Mouse (Mus musculus) myocyte (in vitro differentiated cells): ENCODE data around the gene Igsf3. TPM values are rescaled to one million over a fixed set of nuclear protein-coding genes. Genes with fewer than 3 reads are reported as not detected.
A peak's percentile ranks its signal among the peaks of the same experiment; 100 is the strongest.

Source experiments
- H3K27me3 ChIP-seq: one replicate; pipeline ENCODE4 v1.6.1; 2011; ENCODE audit not compliant: control insufficient read depth, insufficient read depth, insufficient read length
- H3K36me3 ChIP-seq: one replicate; pipeline ENCODE4 v1.6.1; 2011; ENCODE audit not compliant: control insufficient read depth, insufficient read depth
- H3K4me2 ChIP-seq: one replicate; pipeline ENCODE4 v1.6.1; 2011; ENCODE audit warnings: low read depth, control low read depth
- H3K4me3 ChIP-seq: one replicate; pipeline ENCODE4 v1.5.1; 2011; ENCODE audit warnings: mild to moderate bottlenecking, control low read depth, moderate library complexity
- H3K79me2 ChIP-seq: one replicate; pipeline ENCODE4 v1.6.1; 2011; ENCODE audit not compliant: control insufficient read depth, insufficient read depth
- H3ac ChIP-seq: one replicate; pipeline ENCODE4 v1.6.1; 2011; ENCODE audit not compliant: control insufficient read depth, insufficient read length
- CEBPB ChIP-seq: IDR thresholded peaks from 2 replicates; pipeline ENCODE4 v1.6.1; 2011; ENCODE audit warnings: mild to moderate bottlenecking, moderate library complexity; ENCODE audit not compliant: poor library complexity, insufficient read depth, severe bottlenecking
- E2F4 ChIP-seq: IDR thresholded peaks from one replicate; pipeline ENCODE4 v1.6.1; 2011; ENCODE audit warnings: mild to moderate bottlenecking, control low read depth, moderate library complexity; ENCODE audit not compliant: insufficient read depth
- MAX ChIP-seq: IDR thresholded peaks from one replicate; pipeline ENCODE4 v1.6.1; 2011; ENCODE audit warnings: low read depth, mild to moderate bottlenecking, control low read depth
- MYOD1 ChIP-seq, 3 experiments: IDR thresholded peaks; one replicate each; pipeline ENCODE4 v1.6.1; 2011; ENCODE audit warnings: control low read depth in 2 of 3, low read depth in 2 of 3, mild to moderate bottlenecking in 2 of 3, moderate library complexity in 1 of 3; ENCODE audit not compliant: insufficient read length in 2 of 3, control insufficient read depth in 1 of 3
- MYOG ChIP-seq, 3 experiments: IDR thresholded peaks; one replicate each; pipeline ENCODE4 v1.6.1; 2011; ENCODE audit warnings: control low read depth in 2 of 3, low read depth in 2 of 3, mild to moderate bottlenecking in 2 of 3; ENCODE audit not compliant: insufficient read length in 2 of 3, control insufficient read depth in 1 of 3, insufficient read depth in 1 of 3
- POLR2A ChIP-seq: IDR thresholded peaks from one replicate; pipeline ENCODE4 v1.6.1; 2011; ENCODE audit warnings: low read depth, mild to moderate bottlenecking, control low read depth, moderate library complexity; ENCODE audit not compliant: insufficient read length
- POLR2AphosphoS2 ChIP-seq: IDR thresholded peaks from one replicate; pipeline ENCODE4 v1.6.1; 2011; ENCODE audit warnings: low read depth, control low read depth; ENCODE audit not compliant: insufficient read length
- REST ChIP-seq: IDR thresholded peaks from one replicate; pipeline ENCODE4 v1.6.1; 2011; ENCODE audit warnings: mild to moderate bottlenecking, control low read depth, moderate library complexity; ENCODE audit not compliant: insufficient read depth, insufficient read length
- SRF ChIP-seq: IDR thresholded peaks from one replicate; pipeline ENCODE4 v1.6.1; 2011; ENCODE audit warnings: low read depth; ENCODE audit not compliant: control insufficient read depth, insufficient read length
- TCF12 ChIP-seq: IDR thresholded peaks from one replicate; pipeline ENCODE4 v1.6.1; 2011; ENCODE audit warnings: mild to moderate bottlenecking, control low read depth; ENCODE audit not compliant: poor library complexity, insufficient read depth, severe bottlenecking
- TCF3 ChIP-seq: IDR thresholded peaks from one replicate; pipeline ENCODE4 v1.6.1; 2011; ENCODE audit warnings: low read depth, control low read depth; ENCODE audit not compliant: insufficient read length
- USF1 ChIP-seq: IDR thresholded peaks from one replicate; pipeline ENCODE4 v1.6.1; 2011; ENCODE audit warnings: low read depth, mild to moderate bottlenecking, control low read depth, moderate library complexity
- polyA plus RNA-seq: library from polyadenylated mRNA; unstranded; fragments of >200 nt; fragmentation: generic; extraction: Trizol; gene quantifications from one replicate; pipeline ENCODE4 v1.2.1, GENCODE M21; 2012; ENCODE audit warnings: missing spikeins

Gene Igsf3
- polyA plus RNA-seq, 1 experiment, result 8.9 TPM

- no peaks in the 10 kb centered on the region for H3K79me2 ChIP-seq
- no peak overlapping the region for H3K4me3 ChIP-seq
- TF ChIP-seq MYOD1 (IDR thresholded peaks at IDR 0.05; ENCODE audit: control insufficient read depth in 1 of 3, insufficient read length in 2 of 3, low read depth in 2 of 3) (no peak), REST (no peak), TCF12 (no peak), SRF (no peak), MYOG (IDR thresholded peaks at IDR 0.05; ENCODE audit: control insufficient read depth in 1 of 3, insufficient read depth in 1 of 3, insufficient read length in 2 of 3, low read depth in 2 of 3) (no peak), POLR2AphosphoS2 (no peak), TCF3 (no peak), MAX (no peak), E2F4 (no peak), USF1 (no peak), CEBPB (no peak), POLR2A (no peak)
Measured at GRCm38 (mm10) chr3:101344246-101344645, 32.6 kb upstream of the Igsf3 start.

GRCm38 (mm10) chr3:101345299-101345698, 31.6 kb upstream of the Igsf3 start:
- Histone ChIP-seq H3K36me3 (no peaks in the 10 kb centered on the region), H3K4me3 (no peak overlapping the region), H3ac (no peak overlapping the region), H3K79me2 (no peaks in the 10 kb centered on the region), H3K27me3 (no peaks in the 10 kb centered on the region), H3K4me2 (no peak overlapping the region)
- TF ChIP-seq E2F4 (no peak), CEBPB (no peak), POLR2A (no peak), MYOD1 (IDR thresholded peaks at IDR 0.05; ENCODE audit: control insufficient read depth in 1 of 3, insufficient read length in 2 of 3, low read depth in 2 of 3) (no peak), TCF3 (no peak), POLR2AphosphoS2 (no peak), USF1 (no peak), REST (no peak), TCF12 (no peak), SRF (no peak), MAX (no peak), MYOG (IDR thresholded peaks at IDR 0.05; ENCODE audit: control insufficient read depth in 1 of 3, insufficient read depth in 1 of 3, insufficient read length in 2 of 3, low read depth in 2 of 3) (no peak)

More at GRCm38 (mm10) chr3:101344246-101344645, 32.6 kb upstream of the Igsf3 start:
- Histone ChIP-seq H3ac (no peak overlapping the region), H3K27me3 (no peaks in the 10 kb centered on the region), H3K36me3 (no peaks in the 10 kb centered on the region), H3K4me2 (no peak overlapping the region)

- H3K79me2 ChIP-seq, result no peaks in the 10 kb centered on the region
- no peak overlapping the region for H3ac ChIP-seq
- H3K27me3 ChIP-seq, result no peaks in the 10 kb centered on the region
- no peaks in the 10 kb centered on the region for H3K36me3 ChIP-seq
- no peak for TF ChIP-seq MYOD1 (IDR thresholded peaks at IDR 0.05; ENCODE audit: control insufficient read depth in 1 of 3, insufficient read length in 2 of 3, low read depth in 2 of 3)
- no peak for TF ChIP-seq E2F4
- no peak for TF ChIP-seq MYOG (IDR thresholded peaks at IDR 0.05; ENCODE audit: control insufficient read depth in 1 of 3, insufficient read depth in 1 of 3, insufficient read length in 2 of 3, low read depth in 2 of 3)
- no peak for TF ChIP-seq TCF3
- TF ChIP-seq MAX, result no peak
- TF ChIP-seq TCF12, result no peak
- TF ChIP-seq CEBPB, result no peak
- TF ChIP-seq POLR2AphosphoS2, result no peak
- TF ChIP-seq SRF, result no peak
- TF ChIP-seq REST, result no peak
- no peak for TF ChIP-seq USF1
- no peak for TF ChIP-seq POLR2A
- no peak overlapping the region for H3K4me3 ChIP-seq
- H3K4me2 ChIP-seq, result no peak overlapping the region
Measured at GRCm38 (mm10) chr3:101346806-101347205, 30.1 kb upstream of the Igsf3 start.

- no peaks in the 10 kb centered on the region for H3K36me3 ChIP-seq
- TF ChIP-seq MYOG (IDR thresholded peaks at IDR 0.05; ENCODE audit: control insufficient read depth in 1 of 3, insufficient read depth in 1 of 3, insufficient read length in 2 of 3, low read depth in 2 of 3) (peak in 1 of 3 experiments; percentile 23), MAX (no peak), MYOD1 (IDR thresholded peaks at IDR 0.05; ENCODE audit: control insufficient read depth in 1 of 3, insufficient read length in 2 of 3, low read depth in 2 of 3) (no peak), POLR2AphosphoS2 (no peak)
- H3K4me2 ChIP-seq, result no peak overlapping the region
- H3K4me3 ChIP-seq, result no peak overlapping the region
- no peak overlapping the region for H3ac ChIP-seq
- no peaks in the 10 kb centered on the region for H3K27me3 ChIP-seq
- no peaks in the 10 kb centered on the region for H3K79me2 ChIP-seq
Measured at GRCm38 (mm10) chr3:101348501-101349161, 28.3 kb upstream of the Igsf3 start.
